Mouse (Mus musculus): ENCODE results near the gene Ubiad1. TPM values are rescaled to one million over a fixed set of nuclear protein-coding genes. Genes with fewer than 3 reads are reported as not detected.

Gene Ubiad1
- 10 to 100 TPM in 1 of 4 experiments, 1 to 10 TPM in 3; 8.4 to 17.1 (median 9.5) TPM for total RNA-seq (2022)

- DNase-seq (ENCODE audit: low spot score in 2 of 2): peak; percentile 76 to 82
Observed at GRCm38 (mm10) chr4:148444250-148444967, at the start of gene Ubiad1. Ubiad1 (minus strand) TSS chr4:148444771.

- no peak for DNase-seq (ENCODE audit: low spot score in 2 of 2)
Observed at GRCm38 (mm10) chr4:148491448-148491847, 46.9 kb upstream of the Ubiad1 start.

- DNase-seq (ENCODE audit: low spot score in 2 of 2): no peak
Observed at GRCm38 (mm10) chr4:148490502-148490901, 45.9 kb upstream of the Ubiad1 start.

- no peak for DNase-seq (ENCODE audit: low spot score in 2 of 2)
Observed at GRCm38 (mm10) chr4:148487841-148488240, 43.3 kb upstream of the Ubiad1 start.

- DNase-seq (ENCODE audit: low spot score in 2 of 2): no peak
Observed at GRCm38 (mm10) chr4:148484511-148484910, 39.9 kb upstream of the Ubiad1 start.

- DNase-seq (ENCODE audit: low spot score in 2 of 2): no peak
Observed at GRCm38 (mm10) chr4:148481557-148482168, 37.1 kb upstream of the Ubiad1 start.

- no peak for DNase-seq (ENCODE audit: low spot score in 2 of 2)
Observed at GRCm38 (mm10) chr4:148480245-148480644, 35.7 kb upstream of the Ubiad1 start.

GRCm38 (mm10) chr4:148473496-148473895 is 28.9 kb upstream of the Ubiad1 start:
- DNase-seq (ENCODE audit: low spot score in 2 of 2): no peak

- DNase-seq (ENCODE audit: low spot score in 2 of 2): no peak
Observed at GRCm38 (mm10) chr4:148472436-148473174, 28.0 kb upstream of the Ubiad1 start.

GRCm38 (mm10) chr4:148471363-148471806 is 26.8 kb upstream of the Ubiad1 start:
- DNase-seq (ENCODE audit: low spot score in 2 of 2): no peak

- DNase-seq (ENCODE audit: low spot score in 2 of 2): no peak
Observed at GRCm38 (mm10) chr4:148469487-148470252, 25.1 kb upstream of the Ubiad1 start.

- DNase-seq (ENCODE audit: low spot score in 2 of 2): no peak
Observed at GRCm38 (mm10) chr4:148468396-148468795, 23.8 kb upstream of the Ubiad1 start.

- no peak for DNase-seq (ENCODE audit: low spot score in 2 of 2)
Observed at GRCm38 (mm10) chr4:148466511-148467079, 22.0 kb upstream of the Ubiad1 start.

GRCm38 (mm10) chr4:148464869-148465268 is 20.3 kb upstream of the Ubiad1 start:
- no peak for DNase-seq (ENCODE audit: low spot score in 2 of 2)

GRCm38 (mm10) chr4:148464301-148464700 is 19.7 kb upstream of the Ubiad1 start:
- no peak for DNase-seq (ENCODE audit: low spot score in 2 of 2)

GRCm38 (mm10) chr4:148463208-148463960 is 18.8 kb upstream of the Ubiad1 start:
- no peak for DNase-seq (ENCODE audit: low spot score in 2 of 2)

GRCm38 (mm10) chr4:148462717-148463116 is 18.1 kb upstream of the Ubiad1 start:
- DNase-seq (ENCODE audit: low spot score in 2 of 2): no peak

- DNase-seq (ENCODE audit: low spot score in 2 of 2): no peak
Observed at GRCm38 (mm10) chr4:148461772-148462171, 17.2 kb upstream of the Ubiad1 start.

GRCm38 (mm10) chr4:148460656-148461284 is 16.2 kb upstream of the Ubiad1 start:
- DNase-seq (ENCODE audit: low spot score in 2 of 2): no peak

GRCm38 (mm10) chr4:148455477-148456025 is 11.0 kb upstream of the Ubiad1 start:
- no peak for DNase-seq (ENCODE audit: low spot score in 2 of 2)

Measured in gastrocnemius, adult 8-10 months (tissue).